Mouse (Mus musculus) kidney, adult 2 months (tissue): ENCODE data around the gene P2ry6. TPM values are rescaled to one million over a fixed set of nuclear protein-coding genes. Genes with fewer than 3 reads are reported as not detected.
A peak's percentile ranks its signal among the peaks of the same experiment; 100 is the strongest.

ENCODE experiments used
- DNase-seq: peaks from one replicate; pipeline ENCODE4 v3.0.0; 2021
- H3K27ac ChIP-seq: fragments of 200-500 bp; 2 replicates; pipeline ENCODE4 v1.5.1; 2012; ENCODE audit warnings: low read depth, low read length, control low read depth, inconsistent platforms; ENCODE audit not compliant: insufficient read depth
- H3K27me3 ChIP-seq: fragments of 200-500 bp; replicated peaks from 2 replicates; pipeline ENCODE4 v1.6.1; 2012; ENCODE audit warnings: mild to moderate bottlenecking, moderate library complexity, low read length, inconsistent platforms; ENCODE audit not compliant: control insufficient read depth, insufficient read depth
- H3K36me3 ChIP-seq: fragments of 200-500 bp; 2 replicates; pipeline ENCODE4 v1.6.1; 2012; ENCODE audit warnings: mild to moderate bottlenecking, moderate library complexity, low read length, inconsistent platforms; ENCODE audit not compliant: control insufficient read depth, insufficient read depth
- H3K4me1 ChIP-seq: fragments of 200-500 bp; 2 replicates; pipeline ENCODE4 v1.6.1; 2011; ENCODE audit warnings: low read length; ENCODE audit not compliant: control insufficient read depth, insufficient read depth
- H3K4me3 ChIP-seq: fragments of 200-500 bp; 2 replicates; pipeline ENCODE4 v1.5.1; 2011; ENCODE audit warnings: mild to moderate bottlenecking, low read depth, low read length, control low read depth; ENCODE audit not compliant: insufficient read depth
- CTCF ChIP-seq: fragments of 200-500 bp; conservative IDR thresholded peaks from 2 replicates; pipeline ENCODE4 v1.5.1; 2011; ENCODE audit warnings: low read depth, mild to moderate bottlenecking, control low read depth, low read length, moderate library complexity, mixed read lengths; ENCODE audit not compliant: insufficient read depth, insufficient read length
- POLR2A ChIP-seq: fragments of 200-500 bp; IDR thresholded peaks from one replicate; pipeline ENCODE4 v1.6.1; 2011; ENCODE audit warnings: low read depth, low read length, control low read depth
- WGBS: fragments of 180-500 bp; shearing (Covaris S2); methylation state at CpG from one replicate; pipeline ENCODE4 v1.1.7; 2018; 5-methylcytosine and 5-hydroxymethylcytosine counted together
- polyA plus RNA-seq: library from polyadenylated mRNA; depleted of rRNA; stranded (reverse); fragments of >200 nt; gene quantifications from 2 replicates; pipeline ENCODE4 v1.2.3, GENCODE M21; 2012

Gene P2ry6
- polyA plus RNA-seq, 1 experiment, result 7.6 TPM

DNA sequence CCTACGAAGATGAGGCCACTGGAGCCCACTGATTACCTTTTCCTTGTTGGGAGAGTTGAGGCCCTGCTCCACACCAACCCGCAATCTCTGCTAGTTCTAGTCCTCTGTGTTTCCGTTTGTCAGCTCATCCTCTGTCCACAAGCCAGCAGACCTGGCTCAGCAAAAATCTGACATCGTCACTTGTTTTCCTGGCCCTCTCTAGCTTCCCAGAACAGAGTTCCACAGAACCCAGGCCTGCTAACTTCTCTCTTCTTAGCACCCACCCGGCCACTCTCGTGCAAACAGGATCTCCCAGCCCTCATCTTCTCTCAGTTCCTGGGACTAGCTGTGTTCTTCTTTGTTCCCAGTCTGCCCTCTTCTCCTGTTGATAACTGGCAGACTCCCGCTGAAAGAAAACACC, 21.8 kb downstream of the P2ry6 start:
- Histone ChIP-seq H3K27ac (no peak overlapping the region), H3K4me3 (no peak overlapping the region), H3K27me3 (no peaks in the 10 kb centered on the region), H3K36me3 (no peaks in the 10 kb centered on the region), H3K4me1 (0 out of 2 replicates have a peak, but pooled peaks cover 5% of the 10 kb centered on the region)
- no peak for DNase-seq
- 87% methylated on average over 7 of the region's 7 CpGs for WGBS
- TF ChIP-seq CTCF (no peak), POLR2A (no peak)

DNA sequence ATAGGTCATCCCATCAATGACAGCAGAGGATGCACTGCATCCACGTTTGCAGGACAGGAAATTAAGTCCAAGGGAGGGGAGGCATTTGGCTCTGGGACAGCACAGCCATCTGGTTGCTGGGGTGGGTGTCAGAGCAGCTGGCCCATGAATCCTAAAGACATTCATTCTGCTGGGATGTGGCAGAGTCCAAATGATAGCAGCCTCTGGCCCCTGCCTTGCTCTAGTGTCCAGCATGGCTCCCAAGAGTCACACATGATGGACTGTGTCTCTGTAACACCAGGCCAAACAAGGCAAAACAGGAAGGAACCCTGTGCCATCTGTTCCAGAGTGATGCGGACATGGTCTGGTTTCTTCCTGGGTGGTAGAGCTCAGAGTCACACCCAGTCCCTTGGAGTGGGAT, 22.5 kb downstream of the P2ry6 start:
- no peaks in the 10 kb centered on the region for H3K27me3 ChIP-seq
- 0 out of 2 replicates have a peak, but pooled peaks cover 5% of the 10 kb centered on the region for H3K4me1 ChIP-seq
- H3K4me3 ChIP-seq, result no peak overlapping the region
- H3K36me3 ChIP-seq, result no peaks in the 10 kb centered on the region
- WGBS, result 45% methylated on average over 2 of the region's 2 CpGs
- TF ChIP-seq CTCF (no peak), POLR2A (no peak)
- DNase-seq, result no peak
- H3K27ac ChIP-seq, result no peak overlapping the region

DNA sequence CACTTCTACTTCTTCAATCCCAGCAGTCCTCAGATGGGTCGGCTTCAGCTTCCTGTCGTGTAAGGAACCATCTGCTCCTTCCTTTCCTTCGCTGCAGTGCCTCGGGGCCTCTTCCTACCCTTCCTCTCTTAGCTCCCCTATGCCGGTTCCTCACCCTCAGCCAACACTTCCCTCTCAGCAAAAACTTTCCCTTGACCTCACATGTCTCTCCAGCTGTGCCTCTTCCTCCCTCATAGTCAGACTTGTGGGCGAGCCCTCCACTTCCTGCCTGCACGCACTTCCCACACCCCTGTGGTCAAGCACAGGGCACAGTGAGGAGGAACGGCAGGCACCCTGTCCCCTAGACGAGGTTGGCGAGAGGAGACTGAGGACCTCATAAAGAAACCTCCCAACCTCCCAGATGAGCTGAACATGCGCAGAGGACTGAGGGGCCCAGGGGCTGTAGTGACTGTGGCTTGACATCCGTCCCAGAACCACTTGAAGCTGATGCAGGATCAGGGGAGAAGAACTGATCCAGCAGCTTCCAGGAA, 23.9 kb downstream of the P2ry6 start:
- no peak for TF ChIP-seq CTCF
- no peaks in the 10 kb centered on the region for H3K36me3 ChIP-seq
- peak; percentile 60 for DNase-seq
- 46% methylated on average over 12 of the region's 12 CpGs for WGBS
- peak overlapping the region; percentile 33; the same call in 1 of the 2 replicates for H3K27ac ChIP-seq
- H3K4me3 ChIP-seq, result no peak overlapping the region
- 0 out of 2 replicates have a peak, but pooled peaks cover 5% of the 10 kb centered on the region for H3K4me1 ChIP-seq
- H3K27me3 ChIP-seq, result no peaks in the 10 kb centered on the region

DNA sequence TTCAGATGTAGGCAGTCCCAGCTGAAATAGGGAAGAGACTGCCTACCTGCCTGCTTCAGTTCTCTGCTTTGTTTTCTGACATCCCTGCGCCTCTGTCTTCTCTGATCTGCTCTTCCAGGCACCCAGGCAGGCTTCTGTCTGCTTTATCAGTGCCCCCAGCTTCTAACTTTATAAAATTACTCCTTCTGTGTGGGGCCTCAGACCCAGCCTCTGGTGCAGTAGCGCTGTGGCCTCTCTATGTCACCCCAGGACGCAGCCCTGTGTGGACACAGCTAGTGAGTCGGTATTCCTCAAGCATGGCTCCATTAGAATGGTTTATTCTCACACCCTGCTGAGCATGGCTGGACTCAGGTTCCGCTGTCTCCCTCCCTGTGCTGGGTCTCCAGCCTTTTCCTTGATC, 24.4 kb downstream of the P2ry6 start:
- Histone ChIP-seq H3K4me3 (no peak overlapping the region), H3K27ac (no peak overlapping the region), H3K4me1 (0 out of 2 replicates have a peak, but pooled peaks cover 5% of the 10 kb centered on the region), H3K36me3 (no peaks in the 10 kb centered on the region), H3K27me3 (no peaks in the 10 kb centered on the region)
- DNase-seq, result no peak
- WGBS, result 67% methylated on average over 5 of the region's 5 CpGs
- TF ChIP-seq POLR2A, result no peak
- TF ChIP-seq CTCF, result no peak

DNA sequence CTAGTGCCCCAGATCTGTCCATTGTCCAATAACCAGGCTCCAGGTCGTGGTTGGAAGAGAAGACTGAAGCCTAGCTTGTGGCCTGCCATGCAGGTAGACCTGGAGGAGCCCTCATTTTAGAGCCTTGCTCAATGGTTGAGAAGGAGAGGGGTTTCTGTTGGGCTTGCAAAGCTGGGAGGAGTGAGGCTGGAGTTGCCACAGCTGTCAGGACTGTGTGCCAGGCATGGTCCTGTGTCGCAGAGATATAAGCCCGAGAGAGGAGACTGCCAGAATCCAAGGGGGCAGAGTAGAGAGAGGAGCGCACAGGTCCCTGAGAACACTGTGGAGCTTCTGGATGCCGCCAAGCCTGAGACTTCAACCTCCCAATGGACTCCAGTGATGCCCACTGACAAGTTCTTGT, 29.7 kb downstream of the P2ry6 start:
- Histone ChIP-seq H3K27ac (no peak overlapping the region), H3K4me3 (no peak overlapping the region), H3K36me3 (no peaks in the 10 kb centered on the region), H3K4me1 (no peaks in the 10 kb centered on the region), H3K27me3 (no peaks in the 10 kb centered on the region)
- DNase-seq, result no peak
- TF ChIP-seq CTCF (no peak), POLR2A (no peak)
- WGBS, result 87% methylated on average over 5 of the region's 5 CpGs

DNA sequence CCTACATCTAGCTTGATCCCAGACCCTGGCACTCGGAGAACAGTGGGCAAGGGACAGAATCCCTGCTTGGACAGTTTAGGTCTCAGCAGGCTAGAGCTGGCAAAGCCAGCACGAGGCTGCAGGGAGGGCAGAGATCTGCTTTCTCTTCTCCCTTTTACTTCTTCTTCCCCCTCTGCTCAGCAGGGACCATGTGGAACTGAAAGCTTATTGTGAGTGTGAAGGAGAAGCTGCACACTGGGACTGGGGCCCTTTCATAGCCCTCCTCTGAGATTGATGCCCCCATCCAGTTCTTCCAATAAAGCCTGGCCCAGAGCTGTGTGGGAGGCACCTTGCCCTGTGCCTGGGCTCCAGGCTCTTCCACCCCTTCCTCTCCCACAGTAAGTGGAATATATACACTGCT, 30.1 kb downstream of the P2ry6 start:
- Histone ChIP-seq H3K4me1 (no peaks in the 10 kb centered on the region), H3K4me3 (no peak overlapping the region), H3K27me3 (no peaks in the 10 kb centered on the region), H3K36me3 (no peaks in the 10 kb centered on the region), H3K27ac (no peak overlapping the region)
- WGBS, result 82% methylated on average over 2 of the region's 2 CpGs
- no peak for DNase-seq
- TF ChIP-seq POLR2A (no peak), CTCF (no peak)

DNA sequence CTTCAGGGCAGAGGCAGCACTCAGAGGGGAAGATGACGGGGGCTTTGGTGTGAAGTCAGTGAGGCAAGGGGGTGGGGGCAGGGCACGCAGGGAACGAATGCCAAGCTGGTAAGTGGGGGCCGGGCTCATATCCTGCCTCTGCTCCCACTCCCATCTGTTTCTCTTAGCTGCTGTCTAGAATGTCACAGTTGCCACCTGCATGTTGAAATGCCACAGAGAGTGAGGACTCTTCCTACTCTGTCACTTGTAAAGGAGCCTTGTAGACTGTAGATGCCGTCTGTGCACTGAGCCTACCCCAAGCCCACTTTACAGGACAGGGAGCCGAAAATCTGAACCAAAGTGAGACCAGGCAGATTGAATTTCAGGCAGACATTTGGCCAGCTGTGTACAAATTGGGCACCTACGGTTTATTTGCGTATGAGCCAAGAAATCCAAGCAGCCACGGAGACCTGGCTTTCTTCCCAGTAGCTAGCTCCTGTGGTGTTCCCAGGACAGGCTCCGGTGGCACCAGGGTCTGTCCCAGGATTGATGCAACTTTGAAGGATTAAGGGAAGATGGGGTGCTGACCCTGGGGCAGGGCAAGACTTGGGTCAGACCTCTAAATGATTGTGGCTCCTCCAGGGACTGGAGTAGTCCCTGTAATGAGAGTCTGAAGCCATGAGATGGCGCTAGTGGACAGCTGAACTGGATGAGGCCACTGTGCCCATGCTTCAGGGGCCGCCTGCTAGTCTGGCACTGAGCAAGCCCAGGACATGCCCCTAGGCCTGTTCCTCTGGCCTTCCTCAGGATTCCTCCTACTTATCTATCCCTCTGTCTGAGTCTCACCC, 31.4 kb downstream of the P2ry6 start:
- TF ChIP-seq CTCF, result peak; percentile 86
- TF ChIP-seq POLR2A, result no peak
- DNase-seq, result peak; percentile 51
- WGBS, result 20% methylated on average over 12 of the region's 12 CpGs

More for the DNA sequence above, 31.4 kb downstream of the P2ry6 start:
- H3K27me3 ChIP-seq, result no peaks in the 10 kb centered on the region
- no peak overlapping the region for H3K27ac ChIP-seq
- H3K4me3 ChIP-seq, result no peak overlapping the region
- no peaks in the 10 kb centered on the region for H3K4me1 ChIP-seq
- no peaks in the 10 kb centered on the region for H3K36me3 ChIP-seq
